8 mouse cellular contexts compared by ENCODE assay signal in genomic region chr6:115544442-115544970, GRCm38 (mm10). TPM values are rescaled to one million over a fixed set of nuclear protein-coding genes. Genes with fewer than 3 reads are reported as not detected.
DNase-seq lines count a peak whose midpoint lies in the region; ATAC-seq and TF ChIP-seq lines count a peak whose summit lies in the region.

Gene Tsen2, plus strand, starts transcription at chr6:115544664.

- ATAC-seq in CD4-positive, CD25-positive, alpha-beta regulatory T cell, adult 4 months, result peak; percentile 95
- peak; percentile 88 for ATAC-seq in heart, embryonic 15.5 days (replicated peaks; ENCODE audit: insufficient number of reproducible peaks, insufficient read depth, low FRiP score, low read depth)
- peak; percentile 88 for ATAC-seq in liver, embryonic 14.5 days (ENCODE audit: insufficient read depth)
- ATAC-seq in neural tube, embryonic 11.5 days (ENCODE audit: insufficient read depth, low FRiP score, low TSS enrichment), result peak; percentile 92
- peak; percentile 94 for ATAC-seq in stomach, postnatal 0 days (ENCODE audit: low FRiP score, low TSS enrichment)

- H3K4me2 ChIP-seq in heart, embryonic 15.5 days, result peak within 1 kb of the TSS; percentile 88
- peak within 1 kb of the TSS; percentile 83 for H3K4me2 ChIP-seq in liver, embryonic 14.5 days (ENCODE audit: low read depth)
- H3K4me2 ChIP-seq in neural tube, embryonic 11.5 days (ENCODE audit: low read depth), result peak within 1 kb of the TSS; percentile 74
- peak within 1 kb of the TSS; percentile 86 for H3K4me2 ChIP-seq in stomach, postnatal 0 days (replicated peaks; ENCODE audit: low read depth)

- H3K9me3 ChIP-seq in forebrain, embryonic 10.5 days, result no peaks in the 10 kb centered on the region
- no peaks in the 10 kb centered on the region for H3K9me3 ChIP-seq in heart, embryonic 15.5 days (replicated peaks)
- no peaks in the 10 kb centered on the region for H3K9me3 ChIP-seq in liver, embryonic 14.5 days (ENCODE audit: control insufficient read depth, low read length)
- no peaks in the 10 kb centered on the region for H3K9me3 ChIP-seq in neural tube, embryonic 11.5 days (ENCODE audit: control insufficient read depth, low read length)
- no peaks in the 10 kb centered on the region for H3K9me3 ChIP-seq in stomach, postnatal 0 days (ENCODE audit: control insufficient read depth, low read length)

- no peak for TF ChIP-seq EP300 in liver, embryonic 14.5 days (IDR thresholded peaks at IDR 0.05; ENCODE audit: low read depth)
- no peak for TF ChIP-seq EP300 in stomach, postnatal 0 days (optimal IDR thresholded peaks at IDR 0.05)

- peak within 1 kb of the TSS; percentile 82 for H3K9ac ChIP-seq in heart, embryonic 15.5 days
- H3K9ac ChIP-seq in liver, embryonic 14.5 days (replicated peaks), result peak within 1 kb of the TSS; percentile 75
- peak within 1 kb of the TSS; percentile 74 for H3K9ac ChIP-seq in neural tube, embryonic 11.5 days (ENCODE audit: low read length)
- peak within 1 kb of the TSS; percentile 85 for H3K9ac ChIP-seq in stomach, postnatal 0 days (ENCODE audit: low read length)

- peaks cover 23% of the 10 kb centered on the region for H3K4me1 ChIP-seq in forebrain, embryonic 10.5 days
- H3K4me1 ChIP-seq in heart, embryonic 15.5 days (replicated peaks), result peaks cover 17% of the 10 kb centered on the region
- H3K4me1 ChIP-seq in liver, embryonic 14.5 days (replicated peaks; ENCODE audit: control insufficient read depth in 2 of 2, insufficient read depth in 2 of 2, low read length in 1 of 2), result peaks cover 9 to 27% of the 10 kb centered on the region in 2 experiments
- H3K4me1 ChIP-seq in neural tube, embryonic 11.5 days (ENCODE audit: control insufficient read depth, insufficient read depth, low read length), result peaks cover 7% of the 10 kb centered on the region; the same call in 1 of the 2 replicates
- no peaks in the 10 kb centered on the region for H3K4me1 ChIP-seq in stomach, postnatal 0 days (replicated peaks; ENCODE audit: control insufficient read depth, insufficient read depth)

- H3K27me3 ChIP-seq in forebrain, embryonic 10.5 days (ENCODE audit: poor library complexity, severe bottlenecking), result no peaks in the 10 kb centered on the region
- 0 out of 2 replicates have a peak, but pooled peaks cover 3% of the 10 kb centered on the region for H3K27me3 ChIP-seq in heart, embryonic 15.5 days
- no peaks in the 10 kb centered on the region for H3K27me3 ChIP-seq in liver, embryonic 14.5 days (ENCODE audit: control insufficient read depth, insufficient read depth, low read length)
- no peaks in the 10 kb centered on the region for H3K27me3 ChIP-seq in neural tube, embryonic 11.5 days (ENCODE audit: control insufficient read depth, insufficient read depth, low read length)
- no peaks in the 10 kb centered on the region for H3K27me3 ChIP-seq in stomach, postnatal 0 days (ENCODE audit: control insufficient read depth, insufficient read depth, low read length)

- under 1% methylated on average over 38 of the region's 38 CpGs for WGBS in forebrain, embryonic 10.5 days
- WGBS in heart, embryonic 15.5 days, result under 1% methylated on average over 38 of the region's 38 CpGs
- WGBS in liver, embryonic 14.5 days (ENCODE audit: insufficient replicate concordance), result under 1% methylated on average over 38 of the region's 38 CpGs
- under 1% methylated on average over 38 of the region's 38 CpGs for WGBS in neural tube, embryonic 11.5 days
- WGBS in stomach, postnatal 0 days, result under 1% methylated on average over 35 of the region's 38 CpGs

- peak; percentile 40 for TF ChIP-seq CTCF in liver, embryonic 14.5 days (IDR thresholded peaks at IDR 0.05; ENCODE audit: low read depth)
- TF ChIP-seq CTCF in stomach, postnatal 0 days (IDR thresholded peaks at IDR 0.05; ENCODE audit: low read depth), result peak; percentile 44

- H3K36me3 ChIP-seq in forebrain, embryonic 10.5 days (replicated peaks), result peaks cover 19% of the 10 kb centered on the region
- peaks cover 9% of the 10 kb centered on the region for H3K36me3 ChIP-seq in heart, embryonic 15.5 days
- peaks cover 3% of the 10 kb centered on the region; the same call in 1 of the 2 replicates for H3K36me3 ChIP-seq in liver, embryonic 14.5 days (replicated peaks; ENCODE audit: control insufficient read depth, insufficient read depth, low read depth)
- 0 out of 2 replicates have a peak, but pooled peaks cover 2% of the 10 kb centered on the region for H3K36me3 ChIP-seq in neural tube, embryonic 11.5 days (ENCODE audit: control insufficient read depth, insufficient read depth, low read length)
- no peaks in the 10 kb centered on the region for H3K36me3 ChIP-seq in stomach, postnatal 0 days (ENCODE audit: control insufficient read depth, insufficient read depth, low read length)

- H3K4me3 ChIP-seq in forebrain, embryonic 10.5 days, result peak within 1 kb of the TSS; percentile 77
- H3K4me3 ChIP-seq in heart, embryonic 15.5 days, result peak within 1 kb of the TSS; percentile 76
- H3K4me3 ChIP-seq in liver, embryonic 14.5 days (ENCODE audit: insufficient read depth in 1 of 2, low read depth in 2 of 2, low read length in 2 of 2), result peak within 1 kb of the TSS; percentile 71 to 77
- peak within 1 kb of the TSS; percentile 68 for H3K4me3 ChIP-seq in neural tube, embryonic 11.5 days (ENCODE audit: low read depth, low read length)
- peak within 1 kb of the TSS; percentile 72 for H3K4me3 ChIP-seq in stomach, postnatal 0 days (ENCODE audit: low read depth, low read length)

- peak within 1 kb of the TSS; percentile 89 for H3K27ac ChIP-seq in forebrain, embryonic 10.5 days
- peak within 1 kb of the TSS; percentile 76 for H3K27ac ChIP-seq in heart, embryonic 15.5 days
- peak within 1 kb of the TSS; percentile 26 for H3K27ac ChIP-seq in liver, embryonic 14.5 days
- H3K27ac ChIP-seq in neural tube, embryonic 11.5 days (ENCODE audit: low read depth, low read length), result peak within 1 kb of the TSS; percentile 76
- H3K27ac ChIP-seq in stomach, postnatal 0 days (replicated peaks), result peak within 1 kb of the TSS; percentile 78

- DNase-seq in c-Kit-negative CD71-positive TER-119-positive erythroid progenitor cells, embryonic 14.5 days (ENCODE audit: low read depth, low spot score), result peak; percentile 80
- DNase-seq in forebrain, embryonic 10.5 days (ENCODE audit: extremely low spot score, low spot score), result peak; percentile 97
- peak; percentile 97 for DNase-seq in kidney, postnatal 25 days
- DNase-seq in liver, embryonic 14.5 days (ENCODE audit: low read depth in 3 of 3, low spot score in 3 of 3), result peak; percentile 83 to 90 (median 90)
- DNase-seq in neural tube, embryonic 11.5 days (ENCODE audit: low spot score), result peak; percentile 98
- DNase-seq in stomach, postnatal 0 days (ENCODE audit: low spot score), result peak; percentile 98

RNA-seq across cellular contexts. Expression of gene Tsen2, which starts in this region (rescaled TPM):
- 10 to 100 TPM; 13.0 to 16.5 TPM for polyA plus RNA-seq in CD4-positive, CD25-positive, alpha-beta regulatory T cell, adult 4 months (2017; shearing (Covaris generic))
- polyA plus RNA-seq in forebrain, embryonic 10.5 days (2016; fragmentation: Nextera tagmentation; extraction: Ambion mirVana), result 37.7 and 39.9 TPM in 2 replicates
- polyA plus RNA-seq in heart, embryonic 15.5 days (2015; fragmentation: Nextera tagmentation; extraction: Ambion mirVana), result 16.8 and 18.9 TPM in 2 replicates
- 3.9 and 4.7 TPM in 2 replicates for polyA plus RNA-seq in liver, embryonic 14.5 days (2012; rRNA removed)
- 10.7 and 11.0 TPM in 2 replicates for polyA plus RNA-seq in liver, embryonic 14.5 days (2014; fragmentation: Nextera tagmentation; extraction: Ambion mirVana)
- polyA plus RNA-seq in neural tube, embryonic 11.5 days (2014; fragmentation: Nextera tagmentation; extraction: Ambion mirVana), result 30.5 and 31.5 TPM in 2 replicates
- polyA plus RNA-seq in stomach, postnatal 0 days (2015; fragmentation: Nextera tagmentation; extraction: Ambion mirVana), result 10.0 and 11.1 TPM in 2 replicates

Comparison
In these comparisons a context has a peak if more than half of its experiments do, and no peak if none do; other contexts are left out.
1. Peak in every context shown above with its lines: DNase-seq, ATAC-seq, H3K4me3 ChIP-seq and H3K27ac ChIP-seq.
2. H3K27ac ChIP-seq: peak in every context shown above with its lines; median percentile 89 in forebrain, embryonic 10.5 days; 78 in stomach, postnatal 0 days; 76 in heart, embryonic 15.5 days; 76 in neural tube, embryonic 11.5 days; 26 in liver, embryonic 14.5 days.